Mouse (Mus musculus) embryonic fibroblast, embryonic 13.5 days (primary cell): ENCODE data around the gene Pola1.

Experiments used
- CTCF ChIP-seq: IDR thresholded peaks from 2 replicates; pipeline ENCODE4 v1.5.1; 2011; ENCODE audit warnings: mild to moderate bottlenecking, control low read depth, low read length, moderate library complexity, borderline replicate concordance; ENCODE audit not compliant: insufficient read depth
- POLR2A ChIP-seq: IDR thresholded peaks from 2 replicates; pipeline ENCODE4 v1.6.1; 2011; ENCODE audit warnings: low read depth, mild to moderate bottlenecking, control low read depth, low read length, moderate library complexity

GRCm38 (mm10) chrX:93299046-93299626 is 332.8 kb downstream of the Pola1 start:
- TF ChIP-seq POLR2A (no peak), CTCF (no peak)
